Mouse (Mus musculus) heart, adult 2 months (tissue): ENCODE results near the gene Cdh10.

Experiments used
- CTCF ChIP-seq: fragments of 200-600 bp; IDR thresholded peaks from 2 replicates; pipeline ENCODE4 v1.8.1; 2022; ENCODE audit warnings: antibody characterized with exemption, mild to moderate bottlenecking, moderate library complexity
- EP300 ChIP-seq: fragments of 200-500 bp; IDR thresholded peaks from 2 replicates; pipeline ENCODE4 v1.6.1; 2011; ENCODE audit warnings: low read depth, low read length, control low read depth; ENCODE audit not compliant: insufficient read depth
- POLR2A ChIP-seq: fragments of 200-500 bp; IDR thresholded peaks from 2 replicates; pipeline ENCODE4 v1.6.1; 2011; ENCODE audit warnings: mild to moderate bottlenecking, low read depth, low read length, control low read depth; ENCODE audit not compliant: insufficient read depth

DNA sequence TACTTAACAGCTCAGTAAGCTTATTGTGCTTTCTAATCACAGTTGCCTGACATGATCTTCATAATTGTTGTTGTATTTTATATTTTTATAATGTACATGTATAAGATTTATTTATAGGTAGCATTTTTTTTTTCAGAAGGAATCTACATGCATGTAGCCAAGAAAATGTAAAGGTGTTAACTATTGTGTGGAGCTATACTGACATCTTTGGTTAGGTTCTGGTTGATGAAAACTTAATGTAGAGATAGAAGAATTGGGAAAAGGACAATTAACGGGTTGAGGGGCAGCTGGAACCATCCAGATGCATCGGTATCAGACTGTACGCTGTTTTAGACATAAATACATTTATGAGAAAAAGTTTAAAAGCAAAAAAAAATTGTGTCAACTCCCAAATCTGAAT, 1.0 kb upstream of the Cdh10 start:
- TF ChIP-seq POLR2A (no peak), CTCF (no peak), EP300 (no peak)
